Mouse (Mus musculus) lung, postnatal 0 days (tissue): ENCODE measurements at regions not wholly inside any gene's neighbourhood (a gene's known extent, or its start where the extent isn't known, plus 50 kb on each side); places are given as distances from the start of the nearest gene placed in this dataset.

ENCODE experiments used
- CTCF ChIP-seq: IDR thresholded peaks from 2 replicates; pipeline ENCODE4 v1.5.1; 2016; ENCODE audit warnings: antibody characterized with exemption, mild to moderate bottlenecking
- EP300 ChIP-seq: IDR thresholded peaks from 2 replicates; pipeline ENCODE4 v1.6.1; 2016; ENCODE audit warnings: antibody characterized with exemption, mild to moderate bottlenecking, control low read depth

- TF ChIP-seq CTCF = peak; percentile 60
- TF ChIP-seq EP300 = no peak
Measured at GRCm38 (mm10) chr5:14389184-14389890, 125.4 kb upstream of the Pclo start.
